Mouse (Mus musculus) embryo, embryonic 9.5 days (tissue): ENCODE data around the gene Fzd5.
A peak's percentile ranks its signal among the peaks of the same experiment; 100 is the strongest.

Source experiments
- DNase-seq: peaks from one replicate; pipeline ENCODE4 v3.0.0-alpha.2; 2017; ENCODE audit errors: extremely low spot score

The Fzd5 gene

DNA sequence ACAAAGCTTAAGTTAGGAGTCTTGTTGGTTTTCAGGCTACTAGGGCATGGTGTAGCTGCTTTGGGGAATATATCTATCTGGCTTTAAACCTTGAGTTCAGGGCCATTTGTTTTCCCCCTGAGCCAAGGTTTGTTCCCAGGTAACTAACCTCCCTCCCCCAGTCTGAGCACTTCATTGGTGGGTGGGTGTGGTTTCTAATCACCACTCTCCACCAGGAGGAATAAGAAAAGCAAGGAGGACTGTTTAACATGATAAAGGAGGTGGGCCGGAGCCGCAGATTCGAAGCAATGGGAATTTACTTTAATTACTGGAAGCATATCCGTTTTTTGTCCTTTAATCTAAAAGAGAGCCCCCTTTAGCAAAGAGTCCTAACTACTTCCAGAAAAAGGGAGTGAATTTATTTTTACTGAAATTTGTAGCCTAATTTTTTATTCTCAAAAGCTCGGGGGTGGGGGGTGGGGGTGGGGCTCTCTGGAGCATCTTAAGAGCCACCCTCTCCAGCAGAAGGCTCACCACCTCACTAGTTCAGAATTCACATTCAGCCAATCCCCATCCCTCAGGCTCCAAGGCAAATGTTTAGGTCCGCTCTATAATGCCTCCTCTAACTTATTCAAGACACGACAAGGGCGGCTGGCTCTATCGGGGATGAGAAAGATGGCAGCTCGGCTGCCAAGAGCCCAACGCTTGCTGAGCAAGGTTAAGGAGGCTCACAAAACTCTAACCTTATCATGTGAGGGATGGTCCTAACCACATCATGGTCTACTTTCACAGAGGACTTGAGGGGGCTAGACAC is 3.9 kb downstream of the Fzd5 start:
- no peak for DNase-seq

DNA sequence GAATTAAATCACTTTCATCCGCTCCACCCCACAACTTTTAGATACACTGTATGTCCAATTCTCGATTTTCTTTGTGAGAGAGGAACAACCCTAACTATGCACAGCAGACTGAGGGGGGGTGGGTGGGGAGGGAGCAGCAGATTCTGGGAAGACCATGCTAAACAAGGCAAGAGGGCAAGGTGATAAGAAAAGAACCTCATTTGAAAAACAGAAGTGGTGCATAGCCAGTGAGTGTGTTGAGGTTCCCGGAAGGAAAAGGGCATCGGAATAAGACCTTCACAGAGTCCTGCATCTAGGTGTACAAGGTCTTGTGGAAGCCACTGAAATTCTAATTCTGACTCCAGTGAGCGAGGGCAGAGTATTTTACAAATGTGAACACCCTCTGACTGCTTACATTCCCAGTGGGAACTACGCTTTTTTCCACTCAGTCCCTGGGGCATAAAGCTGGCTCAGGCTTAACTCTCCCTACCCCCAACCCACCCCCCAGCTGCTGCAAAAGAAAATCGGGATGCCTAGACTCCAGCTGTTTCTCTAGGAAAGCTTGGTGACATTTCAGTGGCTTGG is 4.8 kb downstream of the Fzd5 start:
- no peak for DNase-seq

DNA sequence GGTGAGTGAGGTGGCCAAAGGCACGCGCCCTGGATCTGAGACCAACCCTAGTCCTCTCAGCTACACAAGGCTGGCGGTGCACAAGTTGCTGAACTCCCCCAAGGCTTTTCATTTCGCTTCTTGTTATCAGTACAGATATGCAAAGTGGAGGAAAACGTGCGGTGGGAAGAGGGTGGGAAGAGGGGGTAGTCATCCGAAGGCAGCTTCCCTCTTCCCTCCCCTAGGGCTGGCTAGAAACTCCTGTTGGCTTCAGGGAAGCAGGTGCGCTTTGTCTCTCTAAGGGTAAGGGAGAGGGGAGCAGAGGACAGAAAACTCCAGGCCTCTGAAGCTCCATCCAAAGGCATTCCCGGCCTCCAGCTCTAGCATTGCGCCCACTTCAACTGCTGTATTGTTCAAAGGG is 5.4 kb downstream of the Fzd5 start:
- no peak for DNase-seq

DNA sequence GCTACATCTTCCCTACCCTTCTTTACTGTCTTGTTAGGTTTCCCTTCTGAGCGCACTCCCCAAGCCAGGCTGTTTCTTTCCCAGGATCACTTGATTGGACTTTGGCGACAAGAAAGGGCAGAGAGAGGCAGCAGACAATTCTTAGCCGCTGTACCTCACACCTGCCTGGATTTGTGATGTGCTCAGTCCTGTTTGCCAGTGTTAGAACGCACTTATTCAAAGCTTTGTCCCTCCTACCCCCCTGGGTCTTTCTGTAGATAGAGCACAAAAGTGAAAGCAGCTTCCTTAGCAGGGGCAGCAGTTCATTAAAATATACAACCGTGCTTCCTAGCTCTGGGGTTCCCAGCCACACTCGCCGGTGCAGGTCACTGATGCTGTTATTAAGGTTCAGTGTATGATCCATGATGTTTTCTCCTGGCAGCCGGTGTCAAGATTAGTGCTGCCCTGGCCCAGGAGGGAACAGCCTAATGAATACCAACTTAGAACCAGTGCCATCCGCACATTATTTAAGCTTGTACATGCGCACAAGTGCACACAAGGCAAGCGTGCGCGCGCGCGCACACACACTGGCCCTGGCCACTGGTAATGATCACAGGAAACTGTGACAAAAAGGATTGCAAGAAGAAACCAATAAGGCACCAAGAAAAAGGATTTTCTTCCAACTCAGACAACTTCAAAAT is 6.1 kb downstream of the Fzd5 start:
- DNase-seq, result no peak

DNA sequence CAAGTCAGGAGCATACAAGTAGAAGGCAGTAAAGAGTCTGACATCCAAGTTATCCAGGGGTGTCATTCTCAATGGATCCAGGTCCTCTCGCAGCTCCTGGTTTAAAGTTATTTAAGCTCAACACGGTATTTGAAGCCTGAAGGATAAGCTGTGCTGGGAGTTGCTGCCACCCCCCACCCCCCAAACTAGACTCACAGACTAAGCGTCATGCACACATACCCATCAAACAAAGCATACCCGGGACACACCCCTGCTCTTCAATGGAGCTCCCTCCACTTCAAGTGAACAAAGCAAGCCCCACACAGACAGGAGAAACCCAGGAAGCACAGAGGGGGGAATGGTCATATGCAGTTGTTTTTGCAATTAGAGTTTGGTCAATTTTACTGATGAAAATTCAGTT is 7.5 kb downstream of the Fzd5 start:
- no peak for DNase-seq

DNA sequence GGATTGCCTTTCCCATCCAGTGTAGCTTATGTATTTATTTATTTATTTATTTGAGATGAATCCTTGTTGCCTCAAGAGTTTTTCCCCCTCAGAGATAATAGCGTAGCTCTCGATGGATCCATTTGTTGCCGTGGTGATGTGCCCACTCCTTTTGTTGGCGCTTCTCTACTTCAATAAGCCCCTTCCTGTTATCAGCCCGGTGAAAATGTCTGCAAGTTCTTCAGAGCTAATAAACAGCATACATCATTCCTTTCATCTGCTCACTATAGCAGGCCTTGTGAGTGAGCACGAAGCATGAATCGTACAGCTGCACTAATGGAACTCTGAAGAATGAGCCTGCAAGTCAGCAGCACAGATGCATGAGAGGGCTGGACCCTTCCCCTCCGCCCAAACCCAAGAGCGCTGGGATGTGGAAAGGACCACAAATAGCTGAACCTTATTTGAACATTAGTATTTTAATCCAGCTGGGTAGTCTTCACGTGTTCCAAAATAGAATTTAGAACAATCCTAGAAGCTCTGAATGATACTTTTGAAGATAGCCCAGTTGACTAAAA is 16.4 kb downstream of the Fzd5 start:
- no peak for DNase-seq

DNA sequence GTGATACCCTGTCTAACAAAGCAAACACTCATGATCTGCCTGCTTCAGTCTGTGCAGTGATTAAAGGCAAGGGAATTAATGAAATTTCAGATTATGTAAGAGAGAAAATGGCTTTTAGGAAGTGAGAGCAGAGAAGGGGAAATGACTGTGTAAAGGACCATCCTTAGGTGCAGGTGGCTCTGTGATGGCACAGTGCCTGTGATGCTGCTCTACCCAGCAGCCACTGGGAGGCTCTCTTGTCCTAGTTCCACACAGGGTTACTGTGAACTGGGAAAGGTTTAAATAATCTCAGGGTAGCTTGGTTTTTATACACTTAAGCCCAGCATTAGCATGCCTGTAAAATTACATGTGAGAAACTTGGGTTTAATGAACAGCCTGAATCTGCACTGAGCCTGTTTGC is 20.0 kb downstream of the Fzd5 start:
- no peak for DNase-seq

DNA sequence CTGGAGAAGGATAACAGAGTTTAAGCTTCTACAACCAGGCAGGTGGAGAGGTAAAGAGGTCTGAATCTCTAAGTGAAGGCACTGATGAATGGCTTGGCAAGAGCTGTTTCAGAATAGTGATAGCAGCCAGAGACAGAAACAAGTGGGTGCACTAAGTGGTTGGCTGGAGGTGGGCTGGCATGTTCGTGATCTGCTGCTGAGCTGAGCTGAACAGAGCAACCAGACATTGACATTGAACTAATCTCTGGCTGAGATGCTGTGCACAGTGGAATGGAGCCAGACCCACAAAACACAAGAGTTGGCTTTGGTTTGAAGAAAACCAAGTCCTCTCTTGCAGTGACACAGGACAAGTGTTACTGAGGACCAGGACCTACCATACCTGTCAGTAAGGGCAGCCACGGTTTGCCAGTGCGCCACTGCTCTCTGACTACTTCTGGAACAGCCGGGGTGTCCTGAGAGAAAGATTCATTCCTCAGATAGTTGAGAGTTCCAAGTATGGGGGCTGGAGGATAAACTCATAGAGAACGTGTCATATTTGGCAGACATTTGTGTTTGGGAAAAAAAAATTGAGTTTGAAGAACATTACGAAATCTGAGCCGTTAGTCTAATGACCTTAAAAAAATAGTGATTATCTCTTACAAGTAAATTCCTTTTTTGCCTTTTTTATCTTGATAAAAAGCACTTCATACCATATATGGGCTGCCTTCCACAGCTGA is 20.8 kb downstream of the Fzd5 start:
- no peak for DNase-seq

DNA sequence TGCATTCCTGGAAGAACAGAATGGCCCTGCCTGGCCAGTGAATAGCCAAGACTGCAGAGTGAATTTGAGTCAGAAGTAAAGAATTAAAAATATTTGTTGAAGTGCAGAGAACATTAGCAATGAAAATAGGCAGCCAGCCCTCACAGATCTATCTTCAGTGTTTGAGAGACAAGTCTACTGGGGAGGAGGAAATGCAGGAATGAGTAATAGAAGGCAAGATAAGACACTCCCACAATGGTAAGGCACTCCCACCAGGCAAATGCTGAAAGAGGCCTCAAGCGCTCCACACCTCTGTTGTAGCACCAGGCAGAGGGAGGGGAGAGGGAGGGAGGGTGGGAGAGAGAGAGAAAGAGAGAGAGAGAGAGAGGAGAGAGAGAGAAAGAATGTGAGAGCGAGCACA is 22.1 kb downstream of the Fzd5 start:
- DNase-seq, result no peak

DNA sequence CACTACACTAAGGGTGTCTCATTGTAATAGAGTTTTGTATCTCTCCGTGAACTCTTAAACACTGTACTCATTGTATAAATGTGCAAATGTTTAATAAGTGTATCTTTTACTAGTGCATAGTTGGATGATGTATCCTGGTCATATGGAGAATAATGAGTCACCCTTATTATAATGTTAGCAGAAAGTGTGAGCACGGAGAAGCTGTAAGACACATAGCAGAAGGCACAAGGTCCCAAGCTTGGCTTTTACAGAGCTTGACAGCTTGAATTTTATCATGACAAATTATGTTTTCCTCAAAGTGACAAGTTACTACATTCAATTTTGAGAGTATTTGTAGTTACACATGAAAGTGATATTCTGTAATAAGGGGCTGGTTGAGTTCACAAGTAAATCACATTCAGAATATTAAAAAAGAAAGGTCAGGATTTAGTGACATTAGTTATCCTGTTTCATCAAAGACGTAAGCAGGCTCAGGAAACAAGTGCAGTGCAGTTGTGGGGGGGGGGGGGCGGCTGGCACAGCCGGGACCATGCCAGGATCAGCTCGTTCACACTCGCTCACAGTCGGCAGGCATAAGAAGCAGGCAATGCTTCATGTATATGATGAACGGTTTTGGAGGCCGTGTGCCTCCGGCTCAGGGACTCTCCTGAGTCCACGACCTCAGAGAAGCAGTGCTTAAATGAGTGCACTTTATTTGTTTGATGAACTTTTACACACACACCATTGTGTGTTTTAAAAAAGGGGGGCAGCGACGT is 25.4 kb downstream of the Fzd5 start:
- no peak for DNase-seq

DNA sequence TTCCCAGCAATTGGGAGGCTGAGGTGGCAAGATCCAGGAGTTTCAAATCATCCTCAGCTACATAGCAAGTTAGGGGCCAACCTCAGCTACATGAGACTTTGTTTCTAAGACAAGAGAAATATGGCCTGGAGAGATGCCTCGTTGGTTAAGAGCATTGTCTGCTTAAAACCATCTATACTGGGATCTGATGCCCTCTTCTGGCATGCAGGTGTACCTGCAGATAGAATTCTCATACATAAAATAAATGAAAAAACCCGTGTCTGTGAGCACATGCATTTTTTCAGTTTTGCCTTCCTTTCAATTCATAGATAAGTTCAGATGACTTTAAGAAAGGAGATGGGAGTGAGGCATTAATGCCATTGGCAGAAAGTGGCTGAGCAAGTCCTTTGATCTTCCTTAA is 27.7 kb downstream of the Fzd5 start:
- DNase-seq, result no peak

DNA sequence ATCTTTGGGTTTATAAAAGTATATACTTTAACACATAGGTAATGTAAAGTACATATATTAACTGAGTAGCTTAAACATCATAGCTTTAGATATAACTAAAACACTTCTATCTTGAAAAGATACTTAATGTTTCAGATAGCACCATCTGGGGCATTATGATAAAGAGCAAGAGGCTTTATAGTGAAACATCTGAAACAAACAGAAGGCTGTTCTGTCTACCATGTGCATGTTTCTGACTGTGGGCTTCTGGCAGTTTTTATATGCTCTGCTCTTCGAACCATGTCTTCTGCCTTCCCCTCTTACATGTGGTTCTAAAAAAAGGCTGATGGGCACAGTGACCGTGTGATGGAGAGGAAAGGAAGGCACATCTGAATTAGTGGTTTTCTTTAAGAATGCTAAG is 30.9 kb downstream of the Fzd5 start:
- no peak for DNase-seq

DNA sequence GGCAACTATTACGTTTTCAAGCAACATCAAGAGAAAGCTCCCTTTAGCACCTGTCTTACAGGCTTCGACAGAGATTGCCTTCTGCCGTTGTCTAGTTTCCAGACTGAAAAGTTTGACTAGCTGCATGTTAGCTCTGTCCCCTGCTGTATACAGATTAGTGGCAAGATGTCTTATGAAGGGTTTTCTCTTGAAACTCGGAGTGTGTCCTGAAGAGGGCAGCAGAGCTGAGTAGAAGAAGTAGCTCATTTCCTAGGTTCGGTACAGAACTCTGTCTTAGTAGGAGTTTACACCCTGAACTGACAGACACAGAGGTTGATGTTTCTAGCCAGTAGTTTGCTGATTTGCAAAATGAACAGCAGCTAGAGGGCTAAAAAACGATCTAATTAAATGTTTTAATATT is 32.3 kb downstream of the Fzd5 start:
- peak; percentile 33 for DNase-seq

DNA sequence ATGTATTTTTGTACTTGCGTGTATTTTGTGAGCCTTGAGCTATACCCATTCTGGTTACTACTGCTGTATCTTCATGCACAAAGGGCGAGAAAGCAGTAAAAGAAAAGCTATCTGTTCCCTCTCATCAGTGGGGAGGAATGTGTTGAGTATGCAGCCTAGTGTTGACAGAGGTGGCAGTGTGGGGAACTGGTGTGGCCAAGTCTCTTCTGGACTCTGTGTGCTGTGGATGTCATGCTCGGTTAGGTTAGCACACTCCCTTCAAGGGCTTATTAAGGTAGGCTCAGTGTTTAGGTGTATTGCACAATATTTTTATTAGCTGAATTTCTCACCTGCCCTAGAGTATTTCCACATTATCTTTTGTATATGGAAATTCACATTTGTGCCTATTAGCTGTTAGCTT is 35.8 kb downstream of the Fzd5 start:
- no peak for DNase-seq

DNA sequence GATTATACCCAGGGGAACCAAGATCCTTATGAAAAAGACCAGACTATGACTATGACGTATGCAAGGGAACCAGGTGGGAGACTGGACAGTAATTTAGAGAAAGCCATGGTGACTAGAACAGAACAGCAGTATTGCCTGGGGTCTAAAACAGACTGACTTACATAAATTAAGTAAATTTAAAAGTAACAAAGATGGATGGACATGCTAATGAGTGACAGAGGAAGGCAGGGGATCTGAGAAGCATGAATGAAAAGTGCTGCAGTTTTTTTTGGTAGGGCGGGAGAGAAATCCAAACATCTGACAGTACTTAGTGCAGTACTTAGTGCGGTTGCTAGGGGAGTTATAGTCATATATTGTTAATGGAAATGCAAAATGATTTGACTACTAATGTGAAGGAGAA is 42.4 kb downstream of the Fzd5 start:
- no peak for DNase-seq

DNA sequence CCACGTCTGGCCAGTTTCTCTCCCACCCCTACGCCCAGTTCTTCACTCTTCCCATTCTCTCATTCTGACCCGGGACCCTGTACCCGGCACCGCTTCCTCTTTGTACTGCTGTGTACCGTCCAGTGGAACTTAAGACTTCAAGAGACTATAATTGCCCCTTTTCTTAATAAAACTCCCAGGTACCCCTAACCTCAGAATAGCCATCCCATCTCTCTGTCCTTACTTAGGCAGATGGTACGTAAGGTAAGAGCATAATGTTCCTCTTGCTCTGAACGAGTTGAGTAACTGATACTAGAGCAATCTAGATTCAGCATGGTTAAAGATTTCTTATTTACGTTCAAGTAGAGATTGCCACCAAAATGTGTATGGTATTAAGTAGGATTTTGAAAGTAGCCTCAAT is 46.0 kb downstream of the Fzd5 start:
- no peak for DNase-seq

DNA sequence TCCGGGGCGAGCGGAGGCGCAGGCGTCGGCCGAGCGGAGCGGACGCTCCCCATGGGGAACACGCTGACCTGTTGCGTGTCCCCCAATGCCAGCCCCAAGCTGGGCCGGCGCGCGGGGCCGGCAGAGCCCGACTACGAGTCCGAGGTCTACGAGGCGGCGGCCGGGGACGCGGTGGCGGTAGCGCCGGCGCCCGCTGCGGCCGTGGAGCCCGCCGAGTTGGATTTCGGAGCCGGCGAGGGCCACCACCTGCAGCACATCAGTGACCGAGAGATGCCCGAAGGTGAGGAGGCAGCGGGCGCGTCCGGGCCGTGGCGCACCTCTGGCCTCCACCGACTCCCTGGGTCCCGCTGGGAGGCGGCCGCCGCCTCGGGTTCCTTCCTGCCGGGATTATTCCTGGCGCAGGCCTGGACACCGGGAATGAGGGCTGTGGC is 46.4 kb downstream of the Fzd5 start:
- peak; percentile 63 for DNase-seq

DNA sequence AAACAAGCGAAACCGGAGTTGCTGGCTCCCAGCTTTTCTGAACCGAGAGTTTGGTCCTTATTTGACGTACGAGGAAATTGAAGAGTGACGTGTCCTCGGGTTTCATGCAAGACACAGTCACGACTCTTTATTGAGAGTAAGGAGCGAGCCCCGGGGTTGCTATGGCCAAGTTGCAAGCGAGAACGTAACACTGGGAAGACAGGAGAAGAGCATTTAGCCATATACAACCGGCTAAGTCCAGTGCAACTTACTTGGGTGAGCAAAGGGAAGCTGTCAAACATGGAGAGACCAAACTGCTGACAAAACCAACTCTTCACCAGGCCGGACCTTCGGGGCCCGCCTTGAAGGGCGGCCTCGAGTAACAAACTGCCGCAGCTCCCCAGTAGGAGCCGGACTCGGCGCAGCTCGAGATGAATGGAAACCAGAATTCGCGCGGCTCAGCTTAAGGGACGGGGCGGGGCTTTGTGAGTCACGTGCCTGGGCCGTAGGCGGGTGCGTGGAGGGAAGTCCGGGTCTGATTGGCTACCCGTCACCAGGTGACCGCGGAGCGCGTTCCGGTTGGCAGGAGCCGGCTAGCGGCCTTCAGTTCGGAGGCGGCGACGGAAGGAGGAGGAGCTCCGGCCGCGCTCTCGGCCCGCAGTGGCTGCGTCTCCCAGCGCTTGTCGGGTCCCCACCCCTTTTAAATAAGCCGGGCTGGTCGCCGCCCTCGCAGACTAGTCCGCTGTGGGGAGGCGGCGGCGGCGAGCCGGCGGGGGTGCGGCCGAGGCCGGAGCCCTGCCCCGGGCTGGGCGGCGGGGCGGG is 47.1 kb downstream of the Fzd5 start, which contains the start of gene Ccnyl1:
Gene Ccnyl1 (plus strand): TSS at position 243 of the 801 bp plus-strand sequence.
- peak; percentile 97 for DNase-seq

DNA sequence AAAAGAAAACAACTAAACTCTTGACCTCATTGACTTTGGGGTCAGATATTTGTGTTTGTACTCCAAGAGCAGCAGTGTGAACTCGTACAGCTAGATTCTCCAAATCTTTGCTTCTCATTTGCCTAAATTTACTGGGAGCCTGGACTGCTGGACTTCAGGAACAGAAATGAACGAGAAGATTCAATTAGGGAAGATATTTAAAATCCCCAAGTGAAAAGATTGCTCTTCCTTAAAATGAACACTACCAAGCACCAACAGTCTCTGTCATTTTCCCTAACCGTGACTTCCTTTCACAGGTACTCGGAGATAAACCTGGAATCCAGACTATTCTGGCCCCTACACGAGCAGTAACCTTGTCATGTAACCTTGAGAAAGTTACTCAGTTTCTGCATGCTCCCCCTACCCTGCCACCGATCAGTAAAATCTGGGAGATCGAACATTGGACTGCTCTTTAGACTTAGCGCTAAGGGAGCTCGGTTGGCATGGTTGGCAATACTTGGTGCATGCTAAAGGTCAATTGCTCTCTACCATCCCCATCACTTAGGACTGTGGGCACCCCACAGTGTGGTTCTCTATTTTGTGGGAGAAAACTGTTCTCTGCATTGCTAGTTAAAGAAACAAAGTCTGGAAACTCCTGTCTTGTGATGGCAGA is 47.9 kb downstream of the Fzd5 start:
- no peak for DNase-seq

DNA sequence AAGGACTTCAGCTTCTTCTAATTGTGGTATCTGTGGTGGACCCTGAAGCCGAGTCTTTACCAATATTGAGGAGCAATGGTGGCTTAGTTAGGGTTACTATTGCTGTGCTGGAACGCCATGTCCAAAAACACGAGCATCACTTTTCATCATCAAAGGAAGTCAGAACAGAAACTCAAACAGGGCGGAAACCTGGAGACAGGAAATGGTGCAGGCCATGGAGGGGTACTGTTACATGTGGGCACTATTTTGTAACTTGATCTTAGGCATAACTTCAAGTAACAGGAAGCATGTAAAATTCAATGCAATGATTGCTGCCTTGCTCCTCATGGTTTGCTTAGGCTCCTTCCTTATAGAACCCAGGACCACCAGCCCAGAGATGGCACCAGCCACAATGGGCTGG is 49.5 kb downstream of the Fzd5 start:
- no peak for DNase-seq
